Mouse (Mus musculus) limb, embryonic 14.5 days (tissue): ENCODE measurements around the gene Cdk6. TPM values are rescaled to one million over a fixed set of nuclear protein-coding genes. Genes with fewer than 3 reads are reported as not detected.

ENCODE experiments used
- ATAC-seq: fragments of 200-750 bp; cut with Nextera tagmentation; 2 replicates; pipeline ENCODE4 v1.8.0; 2017; ENCODE audit warnings: low read depth, moderate number of reproducible peaks, moderate TSS enrichment; ENCODE audit not compliant: low FRiP score
- DNase-seq: peaks from one replicate; pipeline ENCODE4 v3.0.0-alpha.2; 2015; ENCODE audit warnings: low spot score
- H3K27ac ChIP-seq: fragments of 300-500 bp; sonication (generic); replicated peaks from 2 replicates; pipeline ENCODE4 v1.5.1; 2014; ENCODE audit warnings: low read depth, mild to moderate bottlenecking, low read length, moderate library complexity, mixed read lengths
- H3K27me3 ChIP-seq: fragments of 300-500 bp; sonication (generic); 2 replicates; pipeline ENCODE4 v1.6.1; 2014; ENCODE audit warnings: low read length, mixed read lengths; ENCODE audit not compliant: control insufficient read depth, insufficient read depth
- H3K36me3 ChIP-seq: fragments of 300-500 bp; sonication (generic); 2 replicates; pipeline ENCODE4 v1.6.1; 2014; ENCODE audit warnings: mild to moderate bottlenecking, low read length, moderate library complexity, mixed read lengths; ENCODE audit not compliant: control insufficient read depth, insufficient read depth
- H3K4me1 ChIP-seq: fragments of 300-500 bp; sonication (generic); 2 replicates; pipeline ENCODE4 v1.6.1; 2014; ENCODE audit warnings: antibody characterized with exemption, low read length, mixed read lengths; ENCODE audit not compliant: control insufficient read depth, insufficient read depth
- H3K4me2 ChIP-seq: fragments of 300-500 bp; sonication (generic); replicated peaks from 2 replicates; pipeline ENCODE4 v1.6.1; 2014; ENCODE audit warnings: low read depth, mild to moderate bottlenecking, low read length, moderate library complexity; ENCODE audit not compliant: severe bottlenecking
- H3K4me3 ChIP-seq: fragments of 300-500 bp; sonication (generic); replicated peaks from 2 replicates; pipeline ENCODE4 v1.5.1; 2014; ENCODE audit warnings: low read length
- H3K9ac ChIP-seq: fragments of 300-500 bp; sonication (generic); 2 replicates; pipeline ENCODE4 v1.6.1; 2014; ENCODE audit warnings: mild to moderate bottlenecking, low read depth, low read length, moderate library complexity; ENCODE audit not compliant: severe bottlenecking
- H3K9me3 ChIP-seq: fragments of 300-500 bp; sonication (generic); 2 replicates; pipeline ENCODE4 v1.6.1; 2016; ENCODE audit warnings: low read length; ENCODE audit not compliant: control insufficient read depth
- POLR2A ChIP-seq: fragments of 200-500 bp; IDR thresholded peaks from 2 replicates; pipeline ENCODE4 v1.8.0; 2012; ENCODE audit warnings: inconsistent platforms, mild to moderate bottlenecking, moderate library complexity, borderline replicate concordance; ENCODE audit not compliant: insufficient read depth, insufficient read length; ENCODE audit errors: extremely low read depth
- WGBS: fragments of 180-500 bp; shearing (Covaris S2); extraction: QIAGEN DNeasy Blood & Tissue Kit; methylation state at CpG from one replicate; pipeline ENCODE4 v1.1.7; 2014; 5-methylcytosine and 5-hydroxymethylcytosine counted together
- polyA plus RNA-seq, 2 experiments: library from polyadenylated mRNA; depleted of rRNA in 1 of 2; stranded (reverse) in 1 of 2; unstranded in 1 of 2; fragments of >200 nt; fragmentation: Nextera tagmentation in 1 of 2; extraction: Ambion mirVana in 1 of 2; gene quantifications; 2 replicates each; pipeline versions ENCODE4 v1.2.1 to v1.2.3; 2012 to 2014

The Cdk6 gene
- polyA plus RNA-seq, 2 experiments: 11.3 to 23.8 TPM

GRCm38 (mm10) chr5:3357496-3357895, 16.2 kb downstream of the Cdk6 start:
- no peaks in the 10 kb centered on the region for H3K27me3 ChIP-seq
- H3K9ac ChIP-seq: no peak overlapping the region
- H3K27ac ChIP-seq: no peak overlapping the region
- H3K36me3 ChIP-seq: no peaks in the 10 kb centered on the region
- no peak for TF ChIP-seq POLR2A
- ATAC-seq (no peak), DNase-seq (no peak)
- H3K4me3 ChIP-seq: no peak overlapping the region
- H3K4me1 ChIP-seq: no peaks in the 10 kb centered on the region
- WGBS: 92% methylated on average over 6 of the region's 6 CpGs
- no peak overlapping the region for H3K4me2 ChIP-seq
- H3K9me3 ChIP-seq: no peaks in the 10 kb centered on the region

- no peak overlapping the region for H3K27ac ChIP-seq
- no peak for DNase-seq
- H3K9me3 ChIP-seq: no peaks in the 10 kb centered on the region
- no peak overlapping the region for H3K4me3 ChIP-seq
- H3K4me1 ChIP-seq: no peaks in the 10 kb centered on the region
- no peaks in the 10 kb centered on the region for H3K36me3 ChIP-seq
- no peak overlapping the region for H3K9ac ChIP-seq
- ATAC-seq: no peak
- TF ChIP-seq POLR2A: no peak
- H3K4me2 ChIP-seq: no peak overlapping the region
- no peaks in the 10 kb centered on the region for H3K27me3 ChIP-seq
- WGBS: 71% methylated on average over 5 of the region's 5 CpGs
Observed at GRCm38 (mm10) chr5:3358687-3359520, 17.6 kb downstream of the Cdk6 start.

GRCm38 (mm10) chr5:3359914-3360313, 18.6 kb downstream of the Cdk6 start:
- WGBS: 90% methylated on average over 7 of the region's 7 CpGs
- ATAC-seq (no peak), DNase-seq (no peak)
- H3K4me1 ChIP-seq: no peaks in the 10 kb centered on the region
- H3K9ac ChIP-seq: no peak overlapping the region
- H3K36me3 ChIP-seq: no peaks in the 10 kb centered on the region
- no peak overlapping the region for H3K27ac ChIP-seq
- TF ChIP-seq POLR2A: no peak
- no peaks in the 10 kb centered on the region for H3K9me3 ChIP-seq
- no peaks in the 10 kb centered on the region for H3K27me3 ChIP-seq
- no peak overlapping the region for H3K4me2 ChIP-seq
- no peak overlapping the region for H3K4me3 ChIP-seq

GRCm38 (mm10) chr5:3361252-3361651, 20.0 kb downstream of the Cdk6 start:
- Histone ChIP-seq H3K27ac (no peak overlapping the region), H3K36me3 (no peaks in the 10 kb centered on the region), H3K4me2 (no peak overlapping the region), H3K9ac (no peak overlapping the region), H3K9me3 (no peaks in the 10 kb centered on the region), H3K4me3 (no peak overlapping the region), H3K27me3 (no peaks in the 10 kb centered on the region), H3K4me1 (no peaks in the 10 kb centered on the region)
- TF ChIP-seq POLR2A: no peak
- no peak for ATAC-seq
- WGBS: 95% methylated on average over 5 of the region's 5 CpGs
- DNase-seq: no peak

- ATAC-seq: no peak
Observed at GRCm38 (mm10) chr5:3362111-3362510, 20.8 kb downstream of the Cdk6 start.

More at GRCm38 (mm10) chr5:3362111-3362510, 20.8 kb downstream of the Cdk6 start:
- no peak overlapping the region for H3K9ac ChIP-seq
- TF ChIP-seq POLR2A: no peak
- 92% methylated on average over 8 of the region's 8 CpGs for WGBS
- H3K4me3 ChIP-seq: no peak overlapping the region
- no peak for DNase-seq
- H3K27me3 ChIP-seq: no peaks in the 10 kb centered on the region
- H3K4me1 ChIP-seq: no peaks in the 10 kb centered on the region
- no peaks in the 10 kb centered on the region for H3K36me3 ChIP-seq
- H3K4me2 ChIP-seq: no peak overlapping the region
- H3K9me3 ChIP-seq: no peaks in the 10 kb centered on the region
- H3K27ac ChIP-seq: no peak overlapping the region
